12 mouse cellular contexts compared by ENCODE assay signal in the genomic region with DNA sequence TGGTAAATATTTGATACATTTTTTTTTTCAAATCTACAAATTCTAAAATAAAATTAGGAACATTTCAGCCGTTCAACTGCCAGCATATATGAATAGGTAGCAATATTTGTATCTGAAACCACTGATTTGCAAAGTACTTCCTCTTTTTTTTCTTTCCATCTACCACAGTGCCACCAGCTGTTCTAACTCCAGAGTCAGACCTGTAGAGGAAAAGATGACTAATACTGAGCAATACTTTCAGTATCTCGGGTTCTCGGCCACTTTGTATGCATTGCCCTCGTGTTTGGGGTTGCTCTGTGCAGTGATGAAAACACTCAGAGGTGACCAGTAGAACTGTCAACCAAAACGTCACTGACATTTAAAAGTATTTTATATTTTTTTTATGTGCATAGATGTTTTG. TPM values are rescaled to one million over a fixed set of nuclear protein-coding genes. Genes with fewer than 3 reads are reported as not detected.
A peak's percentile ranks its signal among the peaks of the same experiment; 100 is the strongest.
DNase-seq lines count a peak whose midpoint lies in the region; ATAC-seq lines count a peak whose summit lies in the region.
"Had no signal": no experiment of that assay in that cellular context is flagged by ENCODE, and none has a peak within 500 bp of the region (broad histone marks: within the 10 kb centered on the region; RNA-seq: fewer than 3 reads in every experiment).

No protein-coding gene starts in this region.

- H3K36me3 ChIP-seq in limb, embryonic 10.5 days = peaks cover 78% of the 10 kb centered on the region
- peaks cover 67% of the 10 kb centered on the region for H3K36me3 ChIP-seq in kidney, embryonic 14.5 days (ENCODE audit: control insufficient read depth, insufficient read depth, low read length)

- DNase-seq in kidney, adult 9 months = peak; percentile 12
- no peak for DNase-seq in kidney, postnatal 36 days
- DNase-seq in A20 (ENCODE audit: low read depth, low spot score) (peak; percentile 85), MN1 (ENCODE audit: low spot score) (peak; percentile 34)
- DNase-seq in limb, embryonic 10.5 days (ENCODE audit: low spot score) = no peak
- no peak for DNase-seq in right cerebral cortex, postnatal 25 days
- DNase-seq: forebrain, postnatal 0 days; thymus, adult 18-20 months had no signal

- no peak overlapping the region for H3K4me2 ChIP-seq in kidney, embryonic 14.5 days (replicated peaks; ENCODE audit: low read depth, low read length)

- no peak overlapping the region for H3K4me3 ChIP-seq in limb, embryonic 10.5 days
- no peak overlapping the region for H3K4me3 ChIP-seq in kidney, embryonic 14.5 days (ENCODE audit: low read length)

- no peaks in the 10 kb centered on the region for H3K9me3 ChIP-seq in limb, embryonic 10.5 days (replicated peaks)
- no peaks in the 10 kb centered on the region for H3K9me3 ChIP-seq in kidney, embryonic 14.5 days (ENCODE audit: control insufficient read depth, low read length)
- H3K9me3 ChIP-seq: midbrain, embryonic 13.5 days had no signal

- WGBS in limb, embryonic 10.5 days = 91% methylated on average over 5 of the region's 5 CpGs
- 76% methylated on average over 5 of the region's 5 CpGs for WGBS in kidney, embryonic 14.5 days

- H3K27me3 ChIP-seq in limb, embryonic 10.5 days (ENCODE audit: low read depth, poor library complexity, severe bottlenecking) = no peaks in the 10 kb centered on the region
- no peaks in the 10 kb centered on the region for H3K27me3 ChIP-seq in kidney, embryonic 14.5 days (ENCODE audit: control insufficient read depth, insufficient read depth, low read length)
- H3K27me3 ChIP-seq: midbrain, embryonic 13.5 days had no signal

- H3K9ac ChIP-seq in kidney, embryonic 14.5 days (ENCODE audit: low read depth, low read length) = no peak overlapping the region

- peak; percentile 77 for ATAC-seq in megakaryocyte progenitor cell, adult 5-6 weeks (replicated peaks; ENCODE audit: poor library complexity)
- ATAC-seq in kidney, embryonic 14.5 days (ENCODE audit: low FRiP score, low TSS enrichment) = no peak
- ATAC-seq: forebrain, postnatal 0 days; intestine, embryonic 16.5 days; midbrain, embryonic 13.5 days had no signal

- H3K27ac ChIP-seq in limb, embryonic 10.5 days = no peak overlapping the region
- H3K27ac ChIP-seq in kidney, embryonic 14.5 days (ENCODE audit: low read depth, low read length) = no peak overlapping the region
- H3K27ac ChIP-seq: midbrain, embryonic 13.5 days had no signal

- peaks cover 18% of the 10 kb centered on the region for H3K4me1 ChIP-seq in limb, embryonic 10.5 days
- peaks cover 11% of the 10 kb centered on the region; the same call in 1 of the 2 replicates for H3K4me1 ChIP-seq in kidney, embryonic 14.5 days (ENCODE audit: control insufficient read depth, insufficient read depth, low read length)

RNA-seq across cellular contexts. Expression of a gene that starts 2.2 kb away (rescaled TPM):
- 20.9 and 25.5 TPM in 2 replicates for total RNA-seq in megakaryocyte progenitor cell, adult 5-6 weeks (2015)
- total RNA-seq in megakaryocyte progenitor cell, adult 5-6 weeks (2017) = 34.5 and 37.8 TPM in 2 replicates
- 72.7 and 81.9 TPM in 2 replicates for polyA plus RNA-seq in limb, embryonic 10.5 days (2016; fragmentation: Nextera tagmentation; extraction: Ambion mirVana)
- polyA plus RNA-seq in kidney, embryonic 14.5 days (2014; fragmentation: Nextera tagmentation; extraction: Ambion mirVana) = 53.4 and 60.4 TPM in 2 replicates

RNA-seq across cellular contexts. Expression of a gene that starts 28.3 kb away (rescaled TPM):
- 40.1 and 43.2 TPM in 2 replicates for total RNA-seq in megakaryocyte progenitor cell, adult 5-6 weeks (2015)
- 67.2 and 75.4 TPM in 2 replicates for total RNA-seq in megakaryocyte progenitor cell, adult 5-6 weeks (2017)
- 153 and 174 TPM in 2 replicates for polyA plus RNA-seq in limb, embryonic 10.5 days (2016; fragmentation: Nextera tagmentation; extraction: Ambion mirVana)
- polyA plus RNA-seq in kidney, embryonic 14.5 days (2014; fragmentation: Nextera tagmentation; extraction: Ambion mirVana) = 84.6 and 156 TPM in 2 replicates

Comparison
In these comparisons a context has a peak if more than half of its experiments do, and no peak if none do; other contexts are left out.
1. DNase-seq: peak in kidney, adult 9 months (single experiment), A20 (single experiment) and MN1 (single experiment); none in kidney, postnatal 36 days (0 of 2), limb, embryonic 10.5 days (single experiment) and right cerebral cortex, postnatal 25 days (single experiment).